Mouse (Mus musculus): ENCODE results near the gene Pkp1. TPM values are rescaled to one million over a fixed set of nuclear protein-coding genes. Genes with fewer than 3 reads are reported as not detected.

Pkp1 gene
- polyA plus RNA-seq, 1 experiment from 2014 or later, result 0.10 TPM

- Histone ChIP-seq H3K4me3 (ENCODE audit: low read depth, low read length) (no peak within 1 kb of the TSS), H3K27me3 (replicated peaks; ENCODE audit: control insufficient read depth, insufficient read depth, low read length) (0 out of 2 replicates have a peak, but pooled peaks cover under 1% of the 10 kb centered on the region), H3K9me3 (ENCODE audit: control insufficient read depth, low read length) (no peaks in the 10 kb centered on the region), H3K9ac (ENCODE audit: low read depth, low read length) (no peak within 1 kb of the TSS), H3K4me1 (replicated peaks; ENCODE audit: control insufficient read depth, insufficient read depth, low read length) (no peaks in the 10 kb centered on the region), H3K27ac (ENCODE audit: low read depth, low read length) (no peak within 1 kb of the TSS), H3K4me2 (no peak within 1 kb of the TSS), H3K36me3 (ENCODE audit: control insufficient read depth, insufficient read depth, low read length) (no peaks in the 10 kb centered on the region)
- no peak for ATAC-seq (replicated peaks; ENCODE audit: low FRiP score)
- 43% methylated on average over 9 of the region's 9 CpGs for WGBS
- DNase-seq (ENCODE audit: low spot score), result no peak
Observed at GRCm38 (mm10) chr1:135835716-135836483, 83.1 kb downstream of the Pkp1 start, which contains the start of gene Tnnt2. Gene Tnnt2, plus strand, starts transcription at chr1:135836354.

GRCm38 (mm10) chr1:135834983-135835382, 84.0 kb downstream of the Pkp1 start:
- H3K4me3 ChIP-seq (ENCODE audit: low read depth, low read length), result no peak overlapping the region
- H3K27ac ChIP-seq (ENCODE audit: low read depth, low read length), result no peak overlapping the region
- H3K4me2 ChIP-seq, result no peak overlapping the region
- 73% methylated on average over 8 of the region's 8 CpGs for whole genome bisulfite sequencing
- DNase-seq (ENCODE audit: low spot score) (no peak), ATAC-seq (replicated peaks; ENCODE audit: low FRiP score) (no peak)
- no peaks in the 10 kb centered on the region for H3K27me3 ChIP-seq (replicated peaks; ENCODE audit: control insufficient read depth, insufficient read depth, low read length)
- H3K4me1 ChIP-seq (replicated peaks; ENCODE audit: control insufficient read depth, insufficient read depth, low read length), result no peaks in the 10 kb centered on the region
- H3K9ac ChIP-seq (ENCODE audit: low read depth, low read length), result no peak overlapping the region
- H3K9me3 ChIP-seq (ENCODE audit: control insufficient read depth, low read length), result no peaks in the 10 kb centered on the region
- H3K36me3 ChIP-seq (ENCODE audit: control insufficient read depth, insufficient read depth, low read length), result no peaks in the 10 kb centered on the region

- H3K4me3 ChIP-seq (ENCODE audit: low read depth, low read length), result no peak overlapping the region
- H3K4me1 ChIP-seq (replicated peaks; ENCODE audit: control insufficient read depth, insufficient read depth, low read length), result no peaks in the 10 kb centered on the region
- H3K27ac ChIP-seq (ENCODE audit: low read depth, low read length), result no peak overlapping the region
- H3K4me2 ChIP-seq, result no peak overlapping the region
- H3K9me3 ChIP-seq (ENCODE audit: control insufficient read depth, low read length), result no peaks in the 10 kb centered on the region
- H3K27me3 ChIP-seq (replicated peaks; ENCODE audit: control insufficient read depth, insufficient read depth, low read length), result no peaks in the 10 kb centered on the region
- no peaks in the 10 kb centered on the region for H3K36me3 ChIP-seq (ENCODE audit: control insufficient read depth, insufficient read depth, low read length)
- no peak for DNase-seq (ENCODE audit: low spot score)
- WGBS, result 70% methylated on average over 6 of the region's 6 CpGs
- ATAC-seq (replicated peaks; ENCODE audit: low FRiP score), result no peak
- no peak overlapping the region for H3K9ac ChIP-seq (ENCODE audit: low read depth, low read length)
Observed at GRCm38 (mm10) chr1:135834206-135834859, 84.7 kb downstream of the Pkp1 start.

GRCm38 (mm10) chr1:135828918-135829317, 90.1 kb downstream of the Pkp1 start:
- H3K27me3 ChIP-seq (replicated peaks; ENCODE audit: control insufficient read depth, insufficient read depth, low read length), result 0 out of 2 replicates have a peak, but pooled peaks cover 2% of the 10 kb centered on the region
- WGBS, result 21% methylated on average over 1 of the region's 1 CpGs
- H3K27ac ChIP-seq (ENCODE audit: low read depth, low read length), result no peak overlapping the region
- no peaks in the 10 kb centered on the region for H3K36me3 ChIP-seq (ENCODE audit: control insufficient read depth, insufficient read depth, low read length)
- H3K4me3 ChIP-seq (ENCODE audit: low read depth, low read length), result no peak overlapping the region
- DNase-seq (ENCODE audit: low spot score), result no peak
- no peaks in the 10 kb centered on the region for H3K4me1 ChIP-seq (replicated peaks; ENCODE audit: control insufficient read depth, insufficient read depth, low read length)
- no peak overlapping the region for H3K9ac ChIP-seq (ENCODE audit: low read depth, low read length)
- no peak overlapping the region for H3K4me2 ChIP-seq
- 0 out of 2 replicates have a peak, but pooled peaks have one; percentile 34 for ATAC-seq (replicated peaks; ENCODE audit: low FRiP score)
- no peaks in the 10 kb centered on the region for H3K9me3 ChIP-seq (ENCODE audit: control insufficient read depth, low read length)

- peaks cover 54% of the 10 kb centered on the region for H3K27me3 ChIP-seq (replicated peaks; ENCODE audit: control insufficient read depth, insufficient read depth, low read length)
- WGBS, result 81% methylated on average over 7 of the region's 7 CpGs
- ATAC-seq (replicated peaks; ENCODE audit: low FRiP score), result no peak
- H3K4me1 ChIP-seq (replicated peaks; ENCODE audit: control insufficient read depth, insufficient read depth, low read length), result peaks cover 8% of the 10 kb centered on the region; the same call in 1 of the 2 replicates
- no peak overlapping the region for H3K4me2 ChIP-seq
- no peaks in the 10 kb centered on the region for H3K36me3 ChIP-seq (ENCODE audit: control insufficient read depth, insufficient read depth, low read length)
- DNase-seq (ENCODE audit: low spot score), result no peak
- no peaks in the 10 kb centered on the region for H3K9me3 ChIP-seq (ENCODE audit: control insufficient read depth, low read length)
- no peak overlapping the region for H3K9ac ChIP-seq (ENCODE audit: low read depth, low read length)
- no peak overlapping the region for H3K4me3 ChIP-seq (ENCODE audit: low read depth, low read length)
- no peak overlapping the region for H3K27ac ChIP-seq (ENCODE audit: low read depth, low read length)
Observed at GRCm38 (mm10) chr1:135821780-135822179, 97.2 kb downstream of the Pkp1 start.

Other genes starting within 250 kb of the Pkp1 start
- 65.6 and 71.8 TPM in 2 replicates for gene Csrp1, start 199.1 kb downstream of the Pkp1 start, polyA plus RNA-seq (2014; fragmentation: Nextera tagmentation; extraction: Ambion mirVana)
- 22.5 and 22.8 TPM in 2 replicates for gene Phlda3, start 153.1 kb downstream of the Pkp1 start, polyA plus RNA-seq (2014; fragmentation: Nextera tagmentation; extraction: Ambion mirVana)
- gene Tnni1, start 139.8 kb downstream of the Pkp1 start, polyA plus RNA-seq (2014; fragmentation: Nextera tagmentation; extraction: Ambion mirVana), result 42.1 and 58.2 TPM in 2 replicates
- 0.99 and 1.7 TPM in 2 replicates for gene Lad1, start 100.6 kb downstream of the Pkp1 start, polyA plus RNA-seq (2014; fragmentation: Nextera tagmentation; extraction: Ambion mirVana)
- gene Tnnt2, start 82.9 kb downstream of the Pkp1 start, polyA plus RNA-seq (2014; fragmentation: Nextera tagmentation; extraction: Ambion mirVana), result 12.9 and 37.4 TPM in 2 replicates
- not detected in 2 replicates for gene Igfn1, start 87.1 kb upstream of the Pkp1 start, polyA plus RNA-seq (2014; fragmentation: Nextera tagmentation; extraction: Ambion mirVana)
- 79.6 and 92.6 TPM in 2 replicates for gene Tmem9, start 88.9 kb upstream of the Pkp1 start, polyA plus RNA-seq (2014; fragmentation: Nextera tagmentation; extraction: Ambion mirVana)
- 0.47 TPM in 1 of 2 replicates, not detected in the other for gene Ascl5, start 131.6 kb upstream of the Pkp1 start, polyA plus RNA-seq (2014; fragmentation: Nextera tagmentation; extraction: Ambion mirVana)
- gene Cacna1s, start 133.5 kb upstream of the Pkp1 start, polyA plus RNA-seq (2014; fragmentation: Nextera tagmentation; extraction: Ambion mirVana), result 0.09 and 0.45 TPM in 2 replicates
- gene Kif21b, start 212.2 kb upstream of the Pkp1 start, polyA plus RNA-seq (2014; fragmentation: Nextera tagmentation; extraction: Ambion mirVana), result 3.6 and 4.8 TPM in 2 replicates

Data from liver, embryonic 11.5 days (tissue).